Mouse (Mus musculus) kidney, postnatal 0 days (tissue): Measurements from ENCODE around the gene Sla2. TPM values are rescaled to one million over a fixed set of nuclear protein-coding genes. Genes with fewer than 3 reads are reported as not detected.

Experiments
- ATAC-seq: fragments of 200-750 bp; cut with Nextera tagmentation; replicated peaks from 2 replicates; pipeline ENCODE4 v1.8.0; 2017; ENCODE audit warnings: low read depth, moderate number of reproducible peaks, moderate TSS enrichment, moderate library complexity; ENCODE audit not compliant: low FRiP score
- DNase-seq: peaks from one replicate; pipeline ENCODE4 v3.0.0-alpha.2; 2016; ENCODE audit warnings: low spot score
- H3K27ac ChIP-seq: fragments of 300-500 bp; sonication (generic); 2 replicates; pipeline ENCODE4 v1.5.1; 2014; ENCODE audit warnings: mild to moderate bottlenecking
- H3K27me3 ChIP-seq: fragments of 300-500 bp; sonication (generic); 2 replicates; pipeline ENCODE4 v1.6.1; 2014; ENCODE audit warnings: low read length, mixed read lengths; ENCODE audit not compliant: insufficient read depth
- H3K36me3 ChIP-seq: fragments of 300-500 bp; sonication (generic); 2 replicates; pipeline ENCODE4 v1.6.1; 2014; ENCODE audit warnings: low read length, mixed read lengths; ENCODE audit not compliant: insufficient read depth
- H3K4me1 ChIP-seq: fragments of 300-500 bp; sonication (generic); replicated peaks from 2 replicates; pipeline ENCODE4 v1.6.1; 2014; ENCODE audit warnings: antibody characterized with exemption, low read length, mixed read lengths; ENCODE audit not compliant: insufficient read depth
- H3K4me2 ChIP-seq: fragments of 300-500 bp; sonication (generic); 2 replicates; pipeline ENCODE4 v1.6.1; 2014; ENCODE audit warnings: mild to moderate bottlenecking, low read length, moderate library complexity, mixed read lengths
- H3K4me3 ChIP-seq: fragments of 300-500 bp; sonication (generic); replicated peaks from 2 replicates; pipeline ENCODE4 v1.5.1; 2014; ENCODE audit warnings: low read depth, low read length
- H3K9ac ChIP-seq: fragments of 300-500 bp; sonication (generic); 2 replicates; pipeline ENCODE4 v1.6.1; 2014; ENCODE audit warnings: low read depth, low read length
- H3K9me3 ChIP-seq: fragments of 300-500 bp; sonication (generic); replicated peaks from 2 replicates; pipeline ENCODE4 v1.6.1; 2016; ENCODE audit warnings: low read length, inconsistent platforms, mixed read lengths
- CTCF ChIP-seq: IDR thresholded peaks from 2 replicates; pipeline ENCODE4 v1.5.1; 2016; ENCODE audit warnings: antibody characterized with exemption, low read depth, mild to moderate bottlenecking, moderate library complexity
- WGBS: fragments of 180-500 bp; shearing (Covaris S2); extraction: QIAGEN DNeasy Blood & Tissue Kit; methylation state at CpG from one replicate; pipeline ENCODE4 v1.1.7; 2014; 5-methylcytosine and 5-hydroxymethylcytosine counted together
- polyA plus RNA-seq: library from polyadenylated mRNA; unstranded; fragments of >200 nt; fragmentation: Nextera tagmentation; extraction: Ambion mirVana; gene quantifications from 2 replicates; pipeline ENCODE4 v1.2.1, GENCODE M21; 2015

The Sla2 gene
- polyA plus RNA-seq, 1 experiment from 2014 or later = 0.32 TPM

DNA sequence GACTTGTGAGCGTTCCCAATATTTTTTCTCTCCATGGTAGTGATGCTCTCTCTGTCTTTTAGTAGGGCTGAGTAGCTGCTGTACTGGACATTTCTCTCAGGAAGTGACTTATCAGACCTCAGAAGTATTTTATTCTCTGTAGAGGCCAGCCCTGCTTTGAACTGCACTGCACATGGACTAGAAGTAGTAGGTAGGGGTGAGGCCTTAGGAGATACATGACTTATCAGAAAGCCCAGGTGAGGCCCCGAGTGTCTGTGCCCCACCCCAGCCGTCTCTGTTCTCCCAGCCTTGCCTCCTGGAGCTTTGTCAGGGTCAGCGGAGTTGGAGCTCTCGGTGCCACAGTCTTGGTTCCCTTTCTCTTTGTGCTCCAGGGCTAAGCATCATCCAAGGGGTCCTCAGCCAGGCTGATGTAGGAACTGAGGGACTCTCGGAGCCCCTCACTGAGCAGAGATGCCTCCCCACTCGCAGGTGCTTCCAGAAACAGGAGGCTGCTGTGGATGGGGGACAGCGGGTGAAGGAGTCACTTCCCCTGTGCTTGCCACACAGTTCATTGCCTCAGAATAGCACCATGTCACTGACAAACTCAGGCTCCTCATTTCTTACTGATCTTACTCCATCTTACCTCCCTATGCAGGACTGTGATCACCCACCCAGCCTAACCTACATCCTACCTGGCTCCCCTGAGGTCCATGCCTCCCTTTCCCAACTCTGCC lies 12.8 kb downstream of the Sla2 start:
- 92% methylated on average over 8 of the region's 8 CpGs for WGBS
- Histone ChIP-seq H3K9ac (no peak overlapping the region), H3K27ac (no peak overlapping the region), H3K9me3 (no peaks in the 10 kb centered on the region), H3K27me3 (no peaks in the 10 kb centered on the region), H3K4me2 (no peak overlapping the region), H3K4me3 (no peak overlapping the region), H3K4me1 (no peaks in the 10 kb centered on the region), H3K36me3 (peaks cover 33% of the 10 kb centered on the region)
- ATAC-seq = no peak
- no peak for TF ChIP-seq CTCF
- DNase-seq = no peak

DNA sequence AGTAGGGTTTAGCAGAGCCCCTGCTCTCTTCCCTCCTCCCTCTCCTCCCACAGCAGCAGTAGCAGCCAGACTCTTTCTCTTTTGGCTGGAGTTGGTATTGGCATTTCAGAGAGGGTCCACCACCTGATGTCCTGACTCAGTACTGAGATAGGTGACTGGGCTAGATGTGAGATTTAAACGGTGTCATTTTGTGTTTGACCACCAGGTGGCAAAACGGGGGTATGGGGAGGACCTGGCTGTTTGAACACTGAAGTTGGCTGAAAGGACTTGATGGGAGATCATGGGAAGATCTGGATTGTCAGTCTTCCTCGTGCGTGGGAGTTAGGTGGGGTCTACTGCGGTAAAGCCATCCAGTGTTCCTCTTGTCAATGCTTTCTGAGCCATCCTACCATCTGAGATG lies 13.4 kb downstream of the Sla2 start:
- Histone ChIP-seq H3K9ac (no peak overlapping the region), H3K9me3 (no peaks in the 10 kb centered on the region), H3K36me3 (peaks cover 33% of the 10 kb centered on the region), H3K4me2 (no peak overlapping the region), H3K4me3 (no peak overlapping the region), H3K4me1 (no peaks in the 10 kb centered on the region), H3K27me3 (no peaks in the 10 kb centered on the region), H3K27ac (no peak overlapping the region)
- TF ChIP-seq CTCF = peak; percentile 85
- WGBS = 29% methylated on average over 5 of the region's 5 CpGs
- peak; percentile 74 for DNase-seq
- ATAC-seq = 0 out of 2 replicates have a peak, but pooled peaks have one; percentile 41

- no peak overlapping the region for H3K4me3 ChIP-seq
- H3K9me3 ChIP-seq = no peaks in the 10 kb centered on the region
- no peak overlapping the region for H3K27ac ChIP-seq
- TF ChIP-seq CTCF = no peak
- H3K9ac ChIP-seq = no peak overlapping the region
- no peaks in the 10 kb centered on the region for H3K4me1 ChIP-seq
- H3K4me2 ChIP-seq = no peak overlapping the region
- H3K27me3 ChIP-seq = no peaks in the 10 kb centered on the region
- WGBS = 40% methylated on average over 6 of the region's 6 CpGs
- H3K36me3 ChIP-seq = peaks cover 40% of the 10 kb centered on the region
- ATAC-seq (no peak), DNase-seq (no peak)
Measured at GRCm38 (mm10) chr2:156870519-156870918, 16.5 kb downstream of the Sla2 start.

- no peak for TF ChIP-seq CTCF
- no peak overlapping the region for H3K9ac ChIP-seq
- H3K4me3 ChIP-seq = no peak overlapping the region
- H3K4me1 ChIP-seq = peaks cover under 1% of the 10 kb centered on the region; the same call in 1 of the 2 replicates
- WGBS = 91% methylated on average over 7 of the region's 7 CpGs
- peaks cover 35% of the 10 kb centered on the region for H3K36me3 ChIP-seq
- H3K9me3 ChIP-seq = no peaks in the 10 kb centered on the region
- no peak for ATAC-seq
- no peak overlapping the region for H3K4me2 ChIP-seq
- no peaks in the 10 kb centered on the region for H3K27me3 ChIP-seq
- H3K27ac ChIP-seq = no peak overlapping the region
- DNase-seq = no peak
Measured at GRCm38 (mm10) chr2:156869554-156869953, 17.4 kb downstream of the Sla2 start.

DNA sequence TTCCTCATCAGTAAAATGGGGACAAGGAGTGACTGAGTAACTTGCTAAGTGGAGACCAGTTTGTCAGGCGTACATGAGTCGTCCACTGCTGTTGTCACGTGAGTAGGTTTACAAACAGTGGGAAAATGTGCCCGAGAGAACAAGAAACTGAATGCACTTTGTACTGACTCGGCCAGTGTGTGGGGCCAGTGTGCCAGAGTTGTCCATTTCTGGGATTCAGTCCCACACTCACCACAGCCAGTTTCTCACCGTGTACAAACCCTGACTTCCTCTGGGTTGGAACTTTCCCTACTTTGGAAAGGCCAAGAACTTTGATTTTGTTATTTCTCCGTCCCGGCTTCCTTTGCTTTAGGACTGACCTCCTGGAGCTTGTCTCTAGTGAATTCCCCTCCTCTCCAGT lies 18.0 kb downstream of the Sla2 start:
- no peak for ATAC-seq
- TF ChIP-seq CTCF = no peak

GRCm38 (mm10) chr2:156864481-156864880 lies 22.5 kb downstream of the Sla2 start:
- Histone ChIP-seq H3K36me3 (0 out of 2 replicates have a peak, but pooled peaks cover 8% of the 10 kb centered on the region), H3K4me1 (peaks cover 6% of the 10 kb centered on the region; the same call in 1 of the 2 replicates), H3K9me3 (no peaks in the 10 kb centered on the region), H3K27ac (peak overlapping the region; percentile 93; the same call in 1 of the 2 replicates), H3K27me3 (no peaks in the 10 kb centered on the region), H3K4me2 (peak overlapping the region; percentile 88), H3K9ac (peak overlapping the region; percentile 94; the same call in 1 of the 2 replicates), H3K4me3 (no peak overlapping the region)
- DNase-seq (no peak), ATAC-seq (no peak)
- 84% methylated on average over 3 of the region's 3 CpGs for WGBS
- no peak for TF ChIP-seq CTCF

More for the DNA sequence above, 18.0 kb downstream of the Sla2 start:
- Histone ChIP-seq H3K4me1 (peaks cover 6% of the 10 kb centered on the region; the same call in 1 of the 2 replicates), H3K4me2 (no peak overlapping the region), H3K27me3 (no peaks in the 10 kb centered on the region), H3K4me3 (no peak overlapping the region), H3K27ac (no peak overlapping the region), H3K9me3 (no peaks in the 10 kb centered on the region), H3K36me3 (peaks cover 30% of the 10 kb centered on the region), H3K9ac (no peak overlapping the region)
- DNase-seq = no peak
- 77% methylated on average over 8 of the region's 8 CpGs for WGBS
